Mouse (Mus musculus) kidney, adult 2 months (tissue): ENCODE results near the gene Taf1. TPM values are rescaled to one million over a fixed set of nuclear protein-coding genes. Genes with fewer than 3 reads are reported as not detected.

Experiments
- DNase-seq: peaks from one replicate; pipeline ENCODE4 v3.0.0; 2021
- H3K27ac ChIP-seq: fragments of 200-500 bp; 2 replicates; pipeline ENCODE4 v1.5.1; 2012; ENCODE audit warnings: low read depth, low read length, control low read depth, inconsistent platforms; ENCODE audit not compliant: insufficient read depth
- H3K27me3 ChIP-seq: fragments of 200-500 bp; replicated peaks from 2 replicates; pipeline ENCODE4 v1.6.1; 2012; ENCODE audit warnings: mild to moderate bottlenecking, moderate library complexity, low read length, inconsistent platforms; ENCODE audit not compliant: control insufficient read depth, insufficient read depth
- H3K36me3 ChIP-seq: fragments of 200-500 bp; 2 replicates; pipeline ENCODE4 v1.6.1; 2012; ENCODE audit warnings: mild to moderate bottlenecking, moderate library complexity, low read length, inconsistent platforms; ENCODE audit not compliant: control insufficient read depth, insufficient read depth
- H3K4me1 ChIP-seq: fragments of 200-500 bp; 2 replicates; pipeline ENCODE4 v1.6.1; 2011; ENCODE audit warnings: low read length; ENCODE audit not compliant: control insufficient read depth, insufficient read depth
- H3K4me3 ChIP-seq: fragments of 200-500 bp; 2 replicates; pipeline ENCODE4 v1.5.1; 2011; ENCODE audit warnings: mild to moderate bottlenecking, low read depth, low read length, control low read depth; ENCODE audit not compliant: insufficient read depth
- CTCF ChIP-seq: fragments of 200-500 bp; conservative IDR thresholded peaks from 2 replicates; pipeline ENCODE4 v1.5.1; 2011; ENCODE audit warnings: low read depth, mild to moderate bottlenecking, control low read depth, low read length, moderate library complexity, mixed read lengths; ENCODE audit not compliant: insufficient read depth, insufficient read length
- POLR2A ChIP-seq: fragments of 200-500 bp; IDR thresholded peaks from one replicate; pipeline ENCODE4 v1.6.1; 2011; ENCODE audit warnings: low read depth, low read length, control low read depth
- WGBS: fragments of 180-500 bp; shearing (Covaris S2); methylation state at CpG from one replicate; pipeline ENCODE4 v1.1.7; 2018; 5-methylcytosine and 5-hydroxymethylcytosine counted together
- polyA plus RNA-seq: library from polyadenylated mRNA; depleted of rRNA; stranded (reverse); fragments of >200 nt; gene quantifications from 2 replicates; pipeline ENCODE4 v1.2.3, GENCODE M21; 2012

Taf1 gene
- polyA plus RNA-seq, 1 experiment: 5.0 TPM

DNA sequence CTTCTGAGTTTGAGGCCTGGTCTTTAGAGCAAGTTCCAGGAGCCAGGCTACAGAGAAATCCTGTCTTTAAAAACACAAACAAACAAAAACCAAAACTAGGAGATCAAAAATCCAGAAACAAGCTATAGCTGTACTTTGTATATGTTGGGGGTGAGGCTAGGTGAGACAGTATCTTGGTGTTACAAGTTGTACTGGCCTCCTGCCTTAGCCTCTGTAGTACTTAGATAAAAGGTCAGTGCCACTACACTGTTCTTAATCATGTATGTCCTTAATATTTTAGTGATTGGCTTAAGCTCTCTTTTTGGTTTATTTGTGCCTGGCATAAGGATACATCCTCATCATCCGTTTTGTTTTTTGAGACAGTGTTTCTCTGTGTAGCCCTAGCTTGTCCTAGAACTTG, 52.9 kb downstream of the Taf1 start:
- TF ChIP-seq CTCF (no peak), POLR2A (no peak)
- 93% methylated on average over 1 of the region's 1 CpGs for WGBS
- H3K4me3 ChIP-seq: no peak overlapping the region
- DNase-seq: no peak
- no peaks in the 10 kb centered on the region for H3K4me1 ChIP-seq
- no peaks in the 10 kb centered on the region for H3K36me3 ChIP-seq
- H3K27me3 ChIP-seq: no peaks in the 10 kb centered on the region
- H3K27ac ChIP-seq: no peak overlapping the region

DNA sequence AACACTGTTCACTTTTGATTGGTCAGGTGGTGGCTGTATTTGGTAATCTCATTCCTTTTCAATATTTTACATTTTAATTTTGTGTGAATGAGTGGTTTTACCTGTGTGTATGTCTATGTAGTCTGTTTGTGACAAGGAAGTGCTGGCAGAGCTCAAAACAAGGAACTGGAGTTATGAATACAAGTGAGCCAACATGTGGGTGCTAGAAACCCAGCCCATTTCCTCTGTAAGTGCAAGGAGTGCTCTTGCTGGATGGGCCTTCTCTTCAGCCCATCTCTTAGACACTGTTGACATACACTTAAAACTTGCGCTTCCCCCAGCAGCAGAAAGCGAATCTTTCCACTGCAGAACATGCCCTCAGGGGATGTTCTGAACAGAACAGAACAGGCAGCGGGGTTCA, 83.6 kb downstream of the Taf1 start:
- H3K27me3 ChIP-seq: no peaks in the 10 kb centered on the region
- no peak overlapping the region for H3K4me3 ChIP-seq
- H3K4me1 ChIP-seq: no peaks in the 10 kb centered on the region
- 98% methylated on average over 3 of the region's 3 CpGs for WGBS
- no peak for TF ChIP-seq POLR2A
- H3K27ac ChIP-seq: no peak overlapping the region
- H3K36me3 ChIP-seq: no peaks in the 10 kb centered on the region
- no peak for DNase-seq

DNA sequence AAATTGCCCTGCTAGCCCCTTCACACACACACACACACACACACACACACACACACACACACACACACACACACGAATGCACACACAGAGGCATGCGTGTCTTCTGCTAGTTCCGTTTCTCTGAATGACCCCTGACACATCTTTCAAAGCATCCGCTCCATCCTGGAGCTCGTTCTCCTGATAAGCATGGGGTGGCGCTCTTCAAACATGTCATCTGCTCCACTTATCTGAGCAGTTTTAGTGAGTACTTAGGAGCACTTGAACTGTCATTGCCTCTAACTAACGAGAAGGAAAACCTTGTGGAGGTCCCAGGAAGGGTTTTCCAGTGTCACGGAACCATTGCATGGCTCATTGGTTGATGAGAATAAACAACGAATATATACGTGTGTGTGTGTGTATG, 85.4 kb downstream of the Taf1 start:
- Histone ChIP-seq H3K36me3 (no peaks in the 10 kb centered on the region), H3K4me1 (no peaks in the 10 kb centered on the region), H3K27me3 (no peaks in the 10 kb centered on the region), H3K4me3 (no peak overlapping the region), H3K27ac (no peak overlapping the region)
- TF ChIP-seq CTCF: 0 out of 2 replicates have a peak, but pooled peaks have one; percentile 3
- TF ChIP-seq POLR2A: no peak
- DNase-seq: no peak
- 59% methylated on average over 10 of the region's 10 CpGs for WGBS

DNA sequence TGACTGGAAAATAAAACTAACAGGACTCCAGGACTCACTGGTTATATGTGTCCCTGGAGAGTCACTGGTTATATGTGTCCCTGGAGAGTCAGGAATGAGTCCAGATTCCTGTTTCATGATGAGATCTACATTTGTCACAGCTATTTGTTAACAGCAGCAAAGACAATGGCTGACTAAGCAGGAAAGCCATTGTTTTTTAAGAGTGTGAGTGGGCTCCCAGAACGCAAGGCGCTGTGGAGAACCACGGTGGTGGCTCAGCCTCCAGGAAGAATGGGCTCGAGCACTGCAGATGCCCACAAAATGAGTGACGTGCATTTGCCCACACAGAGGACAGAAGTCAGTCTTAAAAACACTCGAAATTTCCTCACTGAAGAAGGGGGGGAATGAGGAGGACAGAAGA, 87.8 kb downstream of the Taf1 start:
- 46% methylated on average over 6 of the region's 6 CpGs for WGBS
- Histone ChIP-seq H3K27me3 (no peaks in the 10 kb centered on the region), H3K4me1 (no peaks in the 10 kb centered on the region), H3K27ac (no peak overlapping the region), H3K4me3 (no peak overlapping the region), H3K36me3 (no peaks in the 10 kb centered on the region)
- no peak for TF ChIP-seq POLR2A
- no peak for TF ChIP-seq CTCF
- peak; percentile 36 for DNase-seq

- no peak for DNase-seq
- no peak for TF ChIP-seq CTCF
- TF ChIP-seq POLR2A: no peak
- no peak overlapping the region for H3K27ac ChIP-seq
- no peaks in the 10 kb centered on the region for H3K36me3 ChIP-seq
- H3K27me3 ChIP-seq: no peaks in the 10 kb centered on the region
- 66% methylated on average over 3 of the region's 3 CpGs for WGBS
- H3K4me3 ChIP-seq: no peak overlapping the region
- H3K4me1 ChIP-seq: no peaks in the 10 kb centered on the region
These were observed 90.0 kb downstream of the Taf1 start for GRCm38 (mm10) chrX:101622539-101622938.

DNA sequence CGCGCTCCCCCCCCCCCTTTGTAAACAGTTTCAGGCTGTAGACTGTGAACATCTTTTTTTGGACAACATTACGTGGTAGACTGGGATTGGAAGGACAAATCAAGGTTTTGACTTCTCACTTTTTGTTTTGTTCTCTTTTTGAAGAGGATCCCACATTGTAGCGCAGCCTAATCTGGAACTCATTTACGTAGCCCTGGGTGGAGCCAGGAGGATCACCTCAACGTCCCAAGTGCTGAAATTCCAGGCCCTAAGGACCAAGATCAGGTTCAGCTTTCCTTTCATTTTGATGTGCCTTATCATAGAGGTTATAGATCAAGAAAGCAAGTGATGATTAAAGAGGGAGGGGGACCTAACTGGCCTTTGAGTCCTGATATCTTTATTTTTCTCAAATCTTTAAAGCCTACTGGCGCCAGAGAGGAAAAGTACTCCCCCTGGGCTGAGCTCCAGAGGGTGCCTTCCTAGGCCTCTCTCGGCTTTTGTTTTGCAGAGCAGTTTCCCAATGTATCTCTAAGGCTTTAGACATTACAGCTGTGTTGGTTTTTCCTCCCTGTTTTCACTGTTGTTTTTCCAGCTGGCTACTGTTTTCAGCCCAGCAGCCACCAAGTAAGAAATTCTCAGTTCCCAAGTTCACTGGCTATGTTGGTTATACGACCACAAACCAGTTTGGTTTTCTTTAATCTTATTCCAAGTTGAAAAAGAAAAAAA, 104.4 kb downstream of the Taf1 start:
- TF ChIP-seq POLR2A: no peak
- DNase-seq: no peak
- no peaks in the 10 kb centered on the region for H3K4me1 ChIP-seq
- no peaks in the 10 kb centered on the region for H3K36me3 ChIP-seq
- H3K4me3 ChIP-seq: no peak overlapping the region
- H3K27ac ChIP-seq: no peak overlapping the region
- 68% methylated on average over 9 of the region's 9 CpGs for WGBS
- no peaks in the 10 kb centered on the region for H3K27me3 ChIP-seq

DNA sequence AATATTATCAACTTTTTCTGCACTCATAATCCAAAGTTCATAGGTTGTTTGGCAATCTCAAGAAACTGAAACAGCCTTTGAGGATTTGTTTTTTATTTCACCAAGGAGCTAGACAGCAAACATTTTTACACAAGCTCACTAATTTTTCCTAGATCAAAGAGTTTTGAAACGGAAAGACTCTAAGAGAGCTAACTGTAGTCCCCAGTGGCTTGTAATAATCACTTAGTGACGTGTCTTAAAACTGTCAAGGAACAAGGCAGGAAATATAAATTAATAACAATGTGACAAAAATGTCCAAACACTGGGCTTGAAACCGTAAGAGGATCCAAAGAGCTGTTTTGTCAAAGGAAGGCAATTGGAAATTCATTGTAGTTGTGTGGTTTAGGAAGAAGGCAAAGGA, 106.3 kb downstream of the Taf1 start:
- TF ChIP-seq POLR2A: no peak
- TF ChIP-seq CTCF: no peak
- 17% methylated on average over 3 of the region's 3 CpGs for WGBS
- Histone ChIP-seq H3K36me3 (no peaks in the 10 kb centered on the region), H3K27ac (peak overlapping the region; percentile 90), H3K4me3 (no peak overlapping the region), H3K4me1 (0 out of 2 replicates have a peak, but pooled peaks cover 5% of the 10 kb centered on the region), H3K27me3 (no peaks in the 10 kb centered on the region)
- no peak for DNase-seq
